Mouse (Mus musculus) forebrain, embryonic 10.5 days (tissue): ENCODE results near the gene Hs6st2. TPM values are rescaled to one million over a fixed set of nuclear protein-coding genes. Genes with fewer than 3 reads are reported as not detected.
A peak's percentile ranks its signal among the peaks of the same experiment; 100 is the strongest.

Source experiments
- DNase-seq: peaks from one replicate; pipeline ENCODE4 v3.0.0-alpha.2; 2017; ENCODE audit warnings: low spot score; ENCODE audit errors: extremely low spot score
- H3K27ac ChIP-seq: fragments of 300-500 bp; sonication (generic); 2 replicates; pipeline ENCODE4 v1.5.1; 2016; ENCODE audit warnings: mild to moderate bottlenecking
- H3K27me3 ChIP-seq: fragments of 300-500 bp; sonication (generic); 2 replicates; pipeline ENCODE4 v1.6.1; 2016; ENCODE audit warnings: mild to moderate bottlenecking; ENCODE audit not compliant: poor library complexity, severe bottlenecking
- H3K36me3 ChIP-seq: fragments of 300-500 bp; sonication (generic); replicated peaks from 2 replicates; pipeline ENCODE4 v1.6.1; 2016; ENCODE audit warnings: mild to moderate bottlenecking, moderate library complexity
- H3K4me1 ChIP-seq: fragments of 300-500 bp; sonication (generic); 2 replicates; pipeline ENCODE4 v1.6.1; 2016
- H3K4me3 ChIP-seq: fragments of 300-500 bp; sonication (generic); 2 replicates; pipeline ENCODE4 v1.5.1; 2016; ENCODE audit warnings: mild to moderate bottlenecking, moderate library complexity
- H3K9me3 ChIP-seq: fragments of 300-500 bp; sonication (generic); 2 replicates; pipeline ENCODE4 v1.6.1; 2016; ENCODE audit warnings: mild to moderate bottlenecking, moderate library complexity
- WGBS: fragments of 180-500 bp; shearing (Covaris S2); methylation state at CpG from one replicate; pipeline ENCODE4 v1.1.7; 2016; 5-methylcytosine and 5-hydroxymethylcytosine counted together
- polyA plus RNA-seq: library from polyadenylated mRNA; unstranded; fragments of >200 nt; fragmentation: Nextera tagmentation; extraction: Ambion mirVana; gene quantifications from 2 replicates; pipeline ENCODE4 v1.2.1, GENCODE M21; 2016

Hs6st2 gene
- 22.3 and 23.2 TPM in 2 replicates for polyA plus RNA-seq

- no peak for DNase-seq
- 27% methylated on average over 5 of the region's 5 CpGs for WGBS
- Histone ChIP-seq H3K27ac (peak within 1 kb of the TSS; percentile 91), H3K4me1 (peaks cover 39% of the 10 kb centered on the region), H3K36me3 (peaks cover 2% of the 10 kb centered on the region; the same call in 1 of the 2 replicates), H3K4me3 (peak within 1 kb of the TSS; percentile 61), H3K27me3 (peaks cover 92% of the 10 kb centered on the region), H3K9me3 (no peaks in the 10 kb centered on the region)
These were observed at the start of gene Hs6st2 for GRCm38 (mm10) chrX:51681756-51682155. Gene Hs6st2 (minus strand): TSS chrX:51681856.

GRCm38 (mm10) chrX:51714086-51714745 lies 32.6 kb upstream of the Hs6st2 start:
- H3K27ac ChIP-seq = no peak overlapping the region
- H3K9me3 ChIP-seq = no peaks in the 10 kb centered on the region
- DNase-seq = no peak
- H3K27me3 ChIP-seq = peaks cover 17% of the 10 kb centered on the region
- H3K4me1 ChIP-seq = no peaks in the 10 kb centered on the region
- no peak overlapping the region for H3K4me3 ChIP-seq
- H3K36me3 ChIP-seq = no peaks in the 10 kb centered on the region
- WGBS = 84% methylated on average over 8 of the region's 8 CpGs

GRCm38 (mm10) chrX:51712996-51713395 lies 31.3 kb upstream of the Hs6st2 start:
- Histone ChIP-seq H3K27me3 (peaks cover 28% of the 10 kb centered on the region), H3K27ac (no peak overlapping the region), H3K4me3 (no peak overlapping the region), H3K9me3 (no peaks in the 10 kb centered on the region), H3K4me1 (no peaks in the 10 kb centered on the region), H3K36me3 (no peaks in the 10 kb centered on the region)
- DNase-seq = no peak
- WGBS = 79% methylated on average over 1 of the region's 1 CpGs

- Histone ChIP-seq H3K27ac (no peak overlapping the region), H3K9me3 (no peaks in the 10 kb centered on the region), H3K27me3 (peaks cover 68% of the 10 kb centered on the region), H3K4me1 (peaks cover 7% of the 10 kb centered on the region; the same call in 1 of the 2 replicates), H3K4me3 (no peak overlapping the region), H3K36me3 (no peaks in the 10 kb centered on the region)
- 71% methylated on average over 4 of the region's 4 CpGs for WGBS
- no peak for DNase-seq
These were observed 21.2 kb upstream of the Hs6st2 start for GRCm38 (mm10) chrX:51702823-51703222.

- Histone ChIP-seq H3K27me3 (peaks cover 53% of the 10 kb centered on the region), H3K36me3 (no peaks in the 10 kb centered on the region), H3K9me3 (no peaks in the 10 kb centered on the region), H3K4me1 (peaks cover 7% of the 10 kb centered on the region; the same call in 1 of the 2 replicates), H3K27ac (no peak overlapping the region), H3K4me3 (no peak overlapping the region)
- DNase-seq = no peak
- WGBS = 70% methylated on average over 4 of the region's 4 CpGs
These were observed 17.4 kb upstream of the Hs6st2 start for GRCm38 (mm10) chrX:51699079-51699478.

- WGBS = 76% methylated on average over 6 of the region's 6 CpGs
- H3K27ac ChIP-seq = no peak overlapping the region
- no peaks in the 10 kb centered on the region for H3K36me3 ChIP-seq
- H3K27me3 ChIP-seq = peaks cover 77% of the 10 kb centered on the region
- DNase-seq = no peak
- H3K4me3 ChIP-seq = no peak overlapping the region
- peaks cover 19% of the 10 kb centered on the region for H3K4me1 ChIP-seq
- H3K9me3 ChIP-seq = no peaks in the 10 kb centered on the region
These were observed 4.6 kb upstream of the Hs6st2 start for GRCm38 (mm10) chrX:51686048-51686949.

- peaks cover 94% of the 10 kb centered on the region for H3K27me3 ChIP-seq
- H3K4me3 ChIP-seq = no peak overlapping the region
- no peaks in the 10 kb centered on the region for H3K9me3 ChIP-seq
- no peak overlapping the region for H3K27ac ChIP-seq
- no peaks in the 10 kb centered on the region for H3K36me3 ChIP-seq
- peaks cover 25% of the 10 kb centered on the region for H3K4me1 ChIP-seq
- 24% methylated on average over 3 of the region's 3 CpGs for WGBS
- DNase-seq = no peak
These were observed 2.8 kb upstream of the Hs6st2 start for GRCm38 (mm10) chrX:51684336-51685056.

- Histone ChIP-seq H3K4me3 (peak overlapping the region; percentile 61), H3K4me1 (peaks cover 39% of the 10 kb centered on the region), H3K9me3 (no peaks in the 10 kb centered on the region), H3K36me3 (peaks cover 5% of the 10 kb centered on the region; the same call in 1 of the 2 replicates), H3K27ac (peak overlapping the region; percentile 91), H3K27me3 (peaks cover 87% of the 10 kb centered on the region)
- peak; percentile 60 for DNase-seq
- 18% methylated on average over 43 of the region's 43 CpGs for WGBS
These were observed 437 bp downstream of the Hs6st2 start for GRCm38 (mm10) chrX:51681170-51681667.

- peak overlapping the region; percentile 91 for H3K27ac ChIP-seq
- H3K4me3 ChIP-seq = peak overlapping the region; percentile 61
- DNase-seq = peak; percentile 56
- peaks cover 9% of the 10 kb centered on the region for H3K36me3 ChIP-seq
- peaks cover 81% of the 10 kb centered on the region for H3K27me3 ChIP-seq
- 22% methylated on average over 70 of the region's 70 CpGs for WGBS
- H3K9me3 ChIP-seq = no peaks in the 10 kb centered on the region
- peaks cover 39% of the 10 kb centered on the region for H3K4me1 ChIP-seq
These were observed 1.1 kb downstream of the Hs6st2 start for GRCm38 (mm10) chrX:51680428-51681169.

- DNase-seq = peak; percentile 16
- Histone ChIP-seq H3K4me3 (peak overlapping the region; percentile 61), H3K27me3 (peaks cover 73% of the 10 kb centered on the region), H3K27ac (peak overlapping the region; percentile 91), H3K36me3 (peaks cover 13% of the 10 kb centered on the region), H3K9me3 (no peaks in the 10 kb centered on the region), H3K4me1 (peaks cover 37% of the 10 kb centered on the region)
- 23% methylated on average over 46 of the region's 46 CpGs for WGBS
These were observed 1.8 kb downstream of the Hs6st2 start for GRCm38 (mm10) chrX:51679601-51680427.

GRCm38 (mm10) chrX:51658236-51658635 lies 23.4 kb downstream of the Hs6st2 start:
- no peak overlapping the region for H3K27ac ChIP-seq
- peaks cover 37% of the 10 kb centered on the region for H3K27me3 ChIP-seq
- 41% methylated on average over 2 of the region's 2 CpGs for WGBS
- H3K9me3 ChIP-seq = no peaks in the 10 kb centered on the region
- H3K4me3 ChIP-seq = no peak overlapping the region
- H3K4me1 ChIP-seq = no peaks in the 10 kb centered on the region
- DNase-seq = no peak
- H3K36me3 ChIP-seq = no peaks in the 10 kb centered on the region
